Mouse (Mus musculus) ES-Bruce4 (cell line): ENCODE results near the gene Lmx1b.

ENCODE experiments used
- CTCF ChIP-seq: IDR thresholded peaks from one replicate; pipeline ENCODE4 v1.8.1; 2011; ENCODE audit warnings: low read depth, low read length
- EP300 ChIP-seq: IDR thresholded peaks from 2 replicates; pipeline ENCODE4 v1.6.1; 2011; ENCODE audit warnings: low read depth, low read length; ENCODE audit not compliant: insufficient read depth
- POLR2A ChIP-seq: IDR thresholded peaks from one replicate; pipeline ENCODE4 v1.8.1; 2011; ENCODE audit warnings: low read length; ENCODE audit not compliant: insufficient read depth

DNA sequence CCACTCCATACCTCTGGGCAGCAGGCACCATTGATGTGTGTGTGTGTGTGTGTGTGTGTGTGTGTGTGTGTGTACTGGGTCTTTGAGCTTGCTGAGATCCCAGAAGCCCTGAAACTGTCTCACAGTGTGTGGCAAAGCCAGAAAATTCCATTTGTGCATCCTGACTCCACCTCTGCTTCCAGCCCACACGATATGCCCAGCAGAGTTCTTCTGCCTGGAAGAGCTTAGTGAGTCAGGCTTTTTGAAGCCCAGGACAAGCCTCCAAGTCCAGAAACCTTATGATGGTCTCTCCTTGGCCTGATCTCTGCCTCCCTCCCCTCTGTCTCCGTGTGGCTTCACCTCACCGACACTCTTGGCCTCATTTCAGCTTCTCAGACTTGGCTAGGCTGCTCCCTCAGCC is 9.1 kb upstream of the Lmx1b start:
- TF ChIP-seq POLR2A (no peak), CTCF (no peak), EP300 (no peak)
